Mouse (Mus musculus) kidney, postnatal 36 days (tissue): ENCODE measurements at regions not wholly inside any gene's neighbourhood (a gene's known extent, or its start where the extent isn't known, plus 50 kb on each side); places are given as distances from the start of the nearest gene placed in this dataset.

ENCODE experiments used
- DNase-seq, 2 experiments: peaks; one replicate each; pipeline ENCODE4 v3.0.0; 2021 to 2022; ENCODE audit warnings: mixed read lengths in 2 of 2

GRCm38 (mm10) chr13:37148627-37149026, 98.6 kb upstream of the F13a1 start:
- no peak for DNase-seq

- DNase-seq, result no peak
These were observed 97.7 kb upstream of the F13a1 start for GRCm38 (mm10) chr13:37147790-37148189.

GRCm38 (mm10) chr13:37142812-37143211, 92.8 kb upstream of the F13a1 start:
- DNase-seq, result no peak

- DNase-seq, result no peak
These were observed 85.1 kb upstream of the F13a1 start for GRCm38 (mm10) chr13:37135115-37135514.

GRCm38 (mm10) chr13:37134518-37134917, 84.5 kb upstream of the F13a1 start:
- DNase-seq, result no peak

- no peak for DNase-seq
These were observed 80.6 kb upstream of the F13a1 start for GRCm38 (mm10) chr13:37130637-37131036.

GRCm38 (mm10) chr13:37121602-37122001, 71.6 kb upstream of the F13a1 start:
- no peak for DNase-seq

- DNase-seq, result no peak
These were observed 70.2 kb upstream of the F13a1 start for GRCm38 (mm10) chr13:37120219-37120618.

GRCm38 (mm10) chr13:37114324-37114723, 64.3 kb upstream of the F13a1 start:
- DNase-seq, result no peak

- no peak for DNase-seq
These were observed 61.7 kb upstream of the F13a1 start for GRCm38 (mm10) chr13:37111747-37112146.

GRCm38 (mm10) chr13:37107721-37108120, 57.7 kb upstream of the F13a1 start:
- no peak for DNase-seq

- no peak for DNase-seq
These were observed 56.0 kb upstream of the F13a1 start for GRCm38 (mm10) chr13:37106009-37106408.

GRCm38 (mm10) chr13:37104410-37105294, 54.6 kb upstream of the F13a1 start:
- DNase-seq, result no peak

- DNase-seq, result no peak
These were observed 53.8 kb upstream of the F13a1 start for GRCm38 (mm10) chr13:37103741-37104296.

- no peak for DNase-seq
These were observed 51.7 kb upstream of the F13a1 start for GRCm38 (mm10) chr13:37101755-37102154.
